ENCODE assay signal across 8 mouse cellular contexts in the genomic region with DNA sequence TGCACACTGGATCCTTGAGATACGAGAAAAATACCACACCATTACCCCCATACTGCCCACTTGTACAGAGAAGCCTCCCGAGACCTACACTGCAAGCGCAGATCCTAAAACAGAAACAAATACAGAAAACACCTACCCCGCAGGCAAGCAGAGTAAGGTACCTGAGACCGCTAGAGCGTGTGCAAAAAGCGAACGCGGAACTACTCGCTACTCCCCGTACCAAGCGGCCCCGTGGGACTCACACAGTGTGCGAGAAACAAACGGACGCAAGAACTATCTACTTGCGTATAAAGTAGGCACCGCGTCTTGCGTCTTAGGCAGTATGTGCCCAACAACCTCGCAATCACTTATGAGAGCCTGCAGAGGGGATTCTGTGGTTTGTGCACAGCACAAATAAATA. TPM values are rescaled to one million over a fixed set of nuclear protein-coding genes. Genes with fewer than 3 reads are reported as not detected.
A peak's percentile ranks its signal among the peaks of the same experiment; 100 is the strongest.
DNase-seq lines count a peak whose midpoint lies in the region; ATAC-seq and TF ChIP-seq lines count a peak whose summit lies in the region.

No protein-coding gene starts in this region.

- no peak overlapping the region for H3K9ac ChIP-seq in intestine, postnatal 0 days (ENCODE audit: low read depth, low read length)
- peak overlapping the region; percentile 54 for H3K9ac ChIP-seq in neural tube, embryonic 13.5 days

- ATAC-seq in intestine, postnatal 0 days, result no peak
- ATAC-seq in neural tube, embryonic 13.5 days (ENCODE audit: low read depth), result no peak
- no peak for ATAC-seq in cerebellum, adult (ENCODE audit: insufficient number of reproducible peaks, low FRiP score, low TSS enrichment)

- no peaks in the 10 kb centered on the region for H3K36me3 ChIP-seq in embryonic facial prominence, embryonic 10.5 days (replicated peaks)
- H3K36me3 ChIP-seq in intestine, postnatal 0 days (ENCODE audit: control insufficient read depth, insufficient read depth), result no peaks in the 10 kb centered on the region
- H3K36me3 ChIP-seq in neural tube, embryonic 13.5 days, result no peaks in the 10 kb centered on the region

- peak overlapping the region; percentile 9; the same call in 1 of the 2 replicates for H3K4me2 ChIP-seq in intestine, postnatal 0 days (replicated peaks; ENCODE audit: low read depth)
- H3K4me2 ChIP-seq in neural tube, embryonic 13.5 days, result peak overlapping the region; percentile 76

- H3K9me3 ChIP-seq in embryonic facial prominence, embryonic 10.5 days, result no peaks in the 10 kb centered on the region
- H3K9me3 ChIP-seq in intestine, postnatal 0 days (ENCODE audit: control insufficient read depth), result no peaks in the 10 kb centered on the region
- no peaks in the 10 kb centered on the region for H3K9me3 ChIP-seq in neural tube, embryonic 13.5 days

- H3K4me1 ChIP-seq in embryonic facial prominence, embryonic 10.5 days, result peaks cover 42% of the 10 kb centered on the region
- H3K4me1 ChIP-seq in intestine, postnatal 0 days (replicated peaks; ENCODE audit: control insufficient read depth, insufficient read depth, low read length), result no peaks in the 10 kb centered on the region
- H3K4me1 ChIP-seq in neural tube, embryonic 13.5 days (replicated peaks), result peaks cover 41% of the 10 kb centered on the region

- no peak for DNase-seq in layer of hippocampus, adult 2 months (ENCODE audit: low spot score in 2 of 2)
- no peak for DNase-seq in layer of hippocampus, adult 11-12 months (ENCODE audit: low spot score)
- DNase-seq in embryonic facial prominence, embryonic 10.5 days (ENCODE audit: low spot score), result no peak
- no peak for DNase-seq in thymus, postnatal 25 days
- no peak for DNase-seq in urinary bladder, postnatal 14 days (ENCODE audit: low spot score)

- no peak for TF ChIP-seq CTCF in layer of hippocampus, adult 2 months (conservative IDR thresholded peaks at IDR 0.05)
- no peak for TF ChIP-seq CTCF in intestine, postnatal 0 days (IDR thresholded peaks at IDR 0.05; ENCODE audit: low read depth)

- H3K27ac ChIP-seq in layer of hippocampus, adult 2 months, result no peak overlapping the region
- H3K27ac ChIP-seq in embryonic facial prominence, embryonic 10.5 days (replicated peaks), result no peak overlapping the region
- no peak overlapping the region for H3K27ac ChIP-seq in intestine, postnatal 0 days (ENCODE audit: low read depth, low read length)
- no peak overlapping the region for H3K27ac ChIP-seq in neural tube, embryonic 13.5 days (replicated peaks)

- 5% methylated on average over 21 of the region's 21 CpGs for WGBS in embryonic facial prominence, embryonic 10.5 days
- 9% methylated on average over 21 of the region's 21 CpGs for WGBS in intestine, postnatal 0 days
- WGBS in neural tube, embryonic 13.5 days, result 3% methylated on average over 21 of the region's 21 CpGs

- H3K4me3 ChIP-seq in layer of hippocampus, adult 2 months, result peak overlapping the region; percentile 36; the same call in 1 of the 2 replicates
- H3K4me3 ChIP-seq in embryonic facial prominence, embryonic 10.5 days, result peak overlapping the region; percentile 36
- H3K4me3 ChIP-seq in intestine, postnatal 0 days (ENCODE audit: low read depth, low read length), result no peak overlapping the region
- H3K4me3 ChIP-seq in neural tube, embryonic 13.5 days, result peak overlapping the region; percentile 26

- peaks cover 90% of the 10 kb centered on the region for H3K27me3 ChIP-seq in embryonic facial prominence, embryonic 10.5 days (replicated peaks; ENCODE audit: low read depth, poor library complexity, severe bottlenecking)
- H3K27me3 ChIP-seq in intestine, postnatal 0 days (replicated peaks; ENCODE audit: control insufficient read depth, insufficient read depth, low read length), result peaks cover 64% of the 10 kb centered on the region
- H3K27me3 ChIP-seq in neural tube, embryonic 13.5 days, result peaks cover 46% of the 10 kb centered on the region

RNA-seq across cellular contexts. Expression of gene Pou2f2, which starts 2.3 kb away (rescaled TPM):
- 1 to 10 TPM; 8.2 to 8.5 TPM for total RNA-seq in layer of hippocampus, adult 2 months (2021)
- 4.9 and 6.2 TPM in 2 replicates for polyA plus RNA-seq in embryonic facial prominence, embryonic 10.5 days (2016; fragmentation: Nextera tagmentation; extraction: Ambion mirVana)
- 0.53 and 0.72 TPM in 2 replicates for polyA plus RNA-seq in intestine, postnatal 0 days (2015; fragmentation: Nextera tagmentation; extraction: Ambion mirVana)
- 28.0 and 29.4 TPM in 2 replicates for polyA plus RNA-seq in neural tube, embryonic 13.5 days (2015; fragmentation: Nextera tagmentation; extraction: Ambion mirVana)

RNA-seq across cellular contexts. Expression of gene Dedd2, which starts 38.6 kb away (rescaled TPM):
- total RNA-seq in layer of hippocampus, adult 2 months (2021), result 10 to 100 TPM; 23.7 to 24.1 TPM
- 11.3 and 12.0 TPM in 2 replicates for polyA plus RNA-seq in embryonic facial prominence, embryonic 10.5 days (2016; fragmentation: Nextera tagmentation; extraction: Ambion mirVana)
- 14.8 and 15.8 TPM in 2 replicates for polyA plus RNA-seq in intestine, postnatal 0 days (2015; fragmentation: Nextera tagmentation; extraction: Ambion mirVana)
- 16.6 and 17.7 TPM in 2 replicates for polyA plus RNA-seq in neural tube, embryonic 13.5 days (2015; fragmentation: Nextera tagmentation; extraction: Ambion mirVana)

RNA-seq across cellular contexts. Expression of gene Zfp526, which starts 39.4 kb away (rescaled TPM):
- total RNA-seq in layer of hippocampus, adult 2 months (2021), result 10 to 100 TPM; 10.5 to 12.7 TPM
- 2.7 and 3.3 TPM in 2 replicates for polyA plus RNA-seq in embryonic facial prominence, embryonic 10.5 days (2016; fragmentation: Nextera tagmentation; extraction: Ambion mirVana)
- polyA plus RNA-seq in intestine, postnatal 0 days (2015; fragmentation: Nextera tagmentation; extraction: Ambion mirVana), result 1.1 and 1.3 TPM in 2 replicates
- 2.0 and 2.1 TPM in 2 replicates for polyA plus RNA-seq in neural tube, embryonic 13.5 days (2015; fragmentation: Nextera tagmentation; extraction: Ambion mirVana)

RNA-seq across cellular contexts. Expression of gene Gsk3a, which starts 55.8 kb away (rescaled TPM):
- 100 to 1,000 TPM; 206 to 220 TPM for total RNA-seq in layer of hippocampus, adult 2 months (2021)
- 10.6 and 10.7 TPM in 2 replicates for polyA plus RNA-seq in embryonic facial prominence, embryonic 10.5 days (2016; fragmentation: Nextera tagmentation; extraction: Ambion mirVana)
- 8.8 and 9.7 TPM in 2 replicates for polyA plus RNA-seq in intestine, postnatal 0 days (2015; fragmentation: Nextera tagmentation; extraction: Ambion mirVana)
- polyA plus RNA-seq in neural tube, embryonic 13.5 days (2015; fragmentation: Nextera tagmentation; extraction: Ambion mirVana), result 16.5 and 16.8 TPM in 2 replicates
